Mouse (Mus musculus) MEL-GATA-1-ER (cell line): ENCODE results near the gene Ndufb10.
"Not testable (repeated sequence)": the region's sequence is repeated elsewhere in the genome, so short reads cannot be mapped to it uniquely, and the experiment has no call there.

ENCODE experiments used
- DNase-seq: peaks from one replicate; pipeline ENCODE4 v3.0.0-alpha.2; 2012; ENCODE audit warnings: low read depth; ENCODE audit errors: extremely low read depth

The Ndufb10 gene

GRCm38 (mm10) chr17:24734513-24734912 is 10.2 kb upstream of the Ndufb10 start:
- DNase-seq = no peak

GRCm38 (mm10) chr17:24733434-24734050 is 9.3 kb upstream of the Ndufb10 start:
- DNase-seq = no peak

- DNase-seq = no peak
These were observed 8.1 kb upstream of the Ndufb10 start for GRCm38 (mm10) chr17:24732233-24732935.

- no peak for DNase-seq
These were observed 6.5 kb upstream of the Ndufb10 start for GRCm38 (mm10) chr17:24730787-24731186.

GRCm38 (mm10) chr17:24729067-24729466 is 4.8 kb upstream of the Ndufb10 start:
- DNase-seq = no peak

- no peak for DNase-seq
These were observed 3.9 kb upstream of the Ndufb10 start for GRCm38 (mm10) chr17:24728184-24728583.

GRCm38 (mm10) chr17:24727618-24728017 is 3.3 kb upstream of the Ndufb10 start, which contains the start of gene Rpl3l:
Rpl3l (plus strand) TSS chr17:24727820.
- no peak for DNase-seq

- no peak for DNase-seq
These were observed 1.5 kb upstream of the Ndufb10 start for GRCm38 (mm10) chr17:24725637-24726390.

GRCm38 (mm10) chr17:24723881-24724180 is 447 bp downstream of the Ndufb10 start:
- DNase-seq = no peak

- DNase-seq = no peak
These were observed 977 bp downstream of the Ndufb10 start for GRCm38 (mm10) chr17:24723122-24723880.

- DNase-seq = no peak
These were observed 1.9 kb downstream of the Ndufb10 start for GRCm38 (mm10) chr17:24722220-24722924.

- not testable (repeated sequence) for DNase-seq
These were observed 2.8 kb downstream of the Ndufb10 start for GRCm38 (mm10) chr17:24721383-24721955.

- DNase-seq = not testable (repeated sequence)
These were observed 3.7 kb downstream of the Ndufb10 start for GRCm38 (mm10) chr17:24720616-24721015.

- DNase-seq = peak; percentile 89
These were observed 4.6 kb downstream of the Ndufb10 start for GRCm38 (mm10) chr17:24719494-24720222.

GRCm38 (mm10) chr17:24718938-24719337 is 5.3 kb downstream of the Ndufb10 start:
- DNase-seq = not testable (repeated sequence)

GRCm38 (mm10) chr17:24717943-24718342 is 6.3 kb downstream of the Ndufb10 start, which contains the start of the genes Rnf151 and Rps2:
Rnf151 (minus strand) TSS chr17:24718063.
Rps2 (plus strand) TSS chr17:24718116.
- no peak for DNase-seq

- DNase-seq = no peak
These were observed 8.1 kb downstream of the Ndufb10 start for GRCm38 (mm10) chr17:24716166-24716682.

GRCm38 (mm10) chr17:24715556-24715955 is 8.7 kb downstream of the Ndufb10 start:
- no peak for DNase-seq

- peak; percentile 58 for DNase-seq
These were observed 15.6 kb downstream of the Ndufb10 start for GRCm38 (mm10) chr17:24708646-24709045.
